Mouse (Mus musculus) liver, embryonic 14.5 days (tissue): ENCODE measurements at regions not wholly inside any gene's neighbourhood (a gene's known extent, or its start where the extent isn't known, plus 50 kb on each side); places are given as distances from the start of the nearest gene placed in this dataset.

Experiments
- CTCF ChIP-seq: IDR thresholded peaks from 2 replicates; pipeline ENCODE4 v1.5.1; 2016; ENCODE audit warnings: antibody characterized with exemption, low read depth, control low read depth
- EP300 ChIP-seq: IDR thresholded peaks from 2 replicates; pipeline ENCODE4 v1.6.1; 2016; ENCODE audit warnings: antibody characterized with exemption, low read depth

- no peak for TF ChIP-seq CTCF
- TF ChIP-seq EP300 = no peak
Observed at GRCm38 (mm10) chr4:38371047-38371446, 1079.0 kb upstream of the 1700009N14Rik start.
